Mouse (Mus musculus) forebrain, embryonic 13.5 days (tissue): ENCODE data around the gene Myt1. TPM values are rescaled to one million over a fixed set of nuclear protein-coding genes. Genes with fewer than 3 reads are reported as not detected.

Source experiments
- ATAC-seq: fragments of 200-750 bp; cut with Nextera tagmentation; 2 replicates; pipeline ENCODE4 v1.8.0; 2017
- H3K27ac ChIP-seq: fragments of 300-500 bp; sonication (generic); 2 replicates; pipeline ENCODE4 v1.5.1; 2015; ENCODE audit warnings: inconsistent platforms, mild to moderate bottlenecking, moderate library complexity
- H3K27me3 ChIP-seq: fragments of 300-500 bp; sonication (generic); 2 replicates; pipeline ENCODE4 v1.6.1; 2015; ENCODE audit warnings: mild to moderate bottlenecking, inconsistent platforms
- H3K36me3 ChIP-seq: fragments of 300-500 bp; sonication (generic); 2 replicates; pipeline ENCODE4 v1.6.1; 2015; ENCODE audit warnings: mild to moderate bottlenecking, inconsistent platforms; ENCODE audit not compliant: poor library complexity, severe bottlenecking
- H3K4me1 ChIP-seq: fragments of 300-500 bp; sonication (generic); 2 replicates; pipeline ENCODE4 v1.6.1; 2015; ENCODE audit warnings: inconsistent platforms
- H3K4me2 ChIP-seq: fragments of 300-500 bp; sonication (generic); 2 replicates; pipeline ENCODE4 v1.6.1; 2015; ENCODE audit warnings: inconsistent platforms, mild to moderate bottlenecking, moderate library complexity
- H3K4me3 ChIP-seq: fragments of 300-500 bp; sonication (generic); 2 replicates; pipeline ENCODE4 v1.5.1; 2015; ENCODE audit warnings: mild to moderate bottlenecking, inconsistent platforms
- H3K9ac ChIP-seq: fragments of 300-500 bp; sonication (generic); 2 replicates; pipeline ENCODE4 v1.6.1; 2015; ENCODE audit warnings: mild to moderate bottlenecking, inconsistent platforms
- H3K9me3 ChIP-seq: fragments of 300-500 bp; sonication (generic); replicated peaks from 2 replicates; pipeline ENCODE4 v1.6.1; 2016; ENCODE audit warnings: inconsistent platforms
- WGBS: fragments of 180-500 bp; shearing (Covaris S2); methylation state at CpG from one replicate; pipeline ENCODE4 v1.1.7; 2015; 5-methylcytosine and 5-hydroxymethylcytosine counted together
- polyA plus RNA-seq: library from polyadenylated mRNA; unstranded; fragments of >200 nt; fragmentation: Nextera tagmentation; extraction: Ambion mirVana; gene quantifications from 2 replicates; pipeline ENCODE4 v1.2.1, GENCODE M21; 2015

Gene Myt1
- polyA plus RNA-seq, 1 experiment from 2014 or later = 39.9 TPM

DNA sequence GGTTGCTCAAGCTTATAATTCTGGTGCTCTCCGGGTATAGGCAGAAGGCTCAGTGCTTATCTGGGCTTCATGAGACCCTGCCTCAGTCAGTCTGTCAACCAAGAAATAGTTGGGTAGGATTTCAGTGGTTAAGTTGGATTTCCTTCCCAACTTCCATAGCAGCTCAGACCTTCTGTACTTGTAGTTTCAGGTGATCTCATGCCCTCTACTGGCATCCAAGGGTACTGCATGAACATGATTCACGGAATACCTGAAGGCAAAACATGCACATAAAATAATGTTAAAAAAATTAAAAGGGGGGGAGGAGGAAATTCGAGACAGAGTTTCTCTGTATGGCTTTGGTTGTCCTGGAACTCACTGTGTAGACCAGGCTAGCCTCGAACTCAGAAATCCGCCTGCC lies 103.8 kb downstream of the Myt1 start:
- Histone ChIP-seq H3K27ac (no peak overlapping the region), H3K27me3 (no peaks in the 10 kb centered on the region), H3K9ac (no peak overlapping the region), H3K36me3 (peaks cover 37% of the 10 kb centered on the region), H3K4me2 (no peak overlapping the region), H3K4me3 (no peak overlapping the region), H3K9me3 (no peaks in the 10 kb centered on the region), H3K4me1 (peaks cover 32% of the 10 kb centered on the region)
- 65% methylated on average over 5 of the region's 5 CpGs for WGBS
- ATAC-seq = no peak

DNA sequence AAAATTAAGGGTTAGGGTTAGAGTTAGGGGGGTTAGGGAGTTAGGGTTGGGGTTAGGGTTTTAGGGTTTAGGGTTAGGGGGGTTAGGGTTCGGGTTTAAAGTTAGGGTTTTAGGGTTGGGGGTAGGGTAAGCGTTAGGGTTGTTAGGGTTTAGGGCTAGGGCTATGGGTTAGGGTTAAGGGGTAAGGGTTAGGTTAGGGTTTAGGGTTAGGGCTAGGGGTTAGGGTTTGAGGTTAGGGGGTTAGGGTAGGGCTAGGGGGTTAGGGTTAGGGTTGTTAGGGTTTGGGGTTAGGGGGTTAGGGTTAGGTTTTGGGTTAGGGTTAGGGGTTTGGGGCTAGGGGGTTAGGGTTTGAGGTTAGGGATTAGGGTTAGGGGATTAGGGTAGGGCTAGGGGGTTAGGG lies 107.9 kb downstream of the Myt1 start:
- H3K36me3 ChIP-seq = peaks cover 60% of the 10 kb centered on the region
- no peak overlapping the region for H3K4me3 ChIP-seq

More for the DNA sequence above, 107.9 kb downstream of the Myt1 start:
- no peaks in the 10 kb centered on the region for H3K27me3 ChIP-seq
- no peak overlapping the region for H3K9ac ChIP-seq
- 91% methylated on average over 2 of the region's 2 CpGs for WGBS
- H3K9me3 ChIP-seq = no peaks in the 10 kb centered on the region
- peaks cover 11% of the 10 kb centered on the region; the same call in 1 of the 2 replicates for H3K4me1 ChIP-seq
- no peak overlapping the region for H3K27ac ChIP-seq
- ATAC-seq = peak; percentile 38; the same call in 1 of the 2 replicates
- H3K4me2 ChIP-seq = no peak overlapping the region

Other genes starting within 250 kb of the Myt1 start
- 140 and 165 TPM in 2 replicates for gene Dnajc5, start 242.8 kb upstream of the Myt1 start, polyA plus RNA-seq
- gene Uckl1, start 178.4 kb upstream of the Myt1 start, polyA plus RNA-seq = 54.6 and 58.1 TPM in 2 replicates
- 67.9 and 74.9 TPM in 2 replicates for gene Prpf6, start 171.5 kb upstream of the Myt1 start, polyA plus RNA-seq
- gene Zfp512b, start 170.5 kb upstream of the Myt1 start, polyA plus RNA-seq = 49.7 and 56.4 TPM in 2 replicates
- 88.7 and 105 TPM in 2 replicates for gene Samd10, start 164.1 kb upstream of the Myt1 start, polyA plus RNA-seq
- 0.23 TPM in 1 of 2 replicates, not detected in the other for gene Gm29797, start 106.3 kb upstream of the Myt1 start, polyA plus RNA-seq
- gene Sox18, start 91.7 kb upstream of the Myt1 start, polyA plus RNA-seq = 11.6 and 13.0 TPM in 2 replicates
- gene Tcea2, start 83.0 kb upstream of the Myt1 start, polyA plus RNA-seq = 31.0 and 35.9 TPM in 2 replicates
- gene Rgs19, start 69.4 kb upstream of the Myt1 start, polyA plus RNA-seq = 45.3 and 45.4 TPM in 2 replicates
- gene Lkaaear1, start 64.9 kb upstream of the Myt1 start, polyA plus RNA-seq = not detected in 2 replicates
- 33.5 and 48.2 TPM in 2 replicates for gene Oprl1, start 48.3 kb upstream of the Myt1 start, polyA plus RNA-seq
- gene Pcmtd2, start 74.5 kb downstream of the Myt1 start, polyA plus RNA-seq = 36.2 and 36.8 TPM in 2 replicates
- 113 and 117 TPM in 2 replicates for gene Polr3k, start 101.0 kb downstream of the Myt1 start, polyA plus RNA-seq
- not detected in 2 replicates for gene Gm14496, start 227.8 kb downstream of the Myt1 start, polyA plus RNA-seq